Mouse (Mus musculus) stomach, embryonic 14.5 days (tissue): Measurements from ENCODE around the gene Mrps23. TPM values are rescaled to one million over a fixed set of nuclear protein-coding genes. Genes with fewer than 3 reads are reported as not detected.
A peak's percentile ranks its signal among the peaks of the same experiment; 100 is the strongest.

Experiments
- ATAC-seq: fragments of 200-750 bp; cut with Nextera tagmentation; 2 replicates; pipeline ENCODE4 v1.8.0; 2017; ENCODE audit warnings: low read depth, moderate TSS enrichment; ENCODE audit not compliant: insufficient number of reproducible peaks, insufficient read depth, low FRiP score
- H3K27ac ChIP-seq: fragments of 300-500 bp; sonication (generic); 2 replicates; pipeline ENCODE4 v1.5.1; 2014; ENCODE audit warnings: mild to moderate bottlenecking, low read length, moderate library complexity, mixed read lengths
- H3K27me3 ChIP-seq: fragments of 300-500 bp; sonication (generic); 2 replicates; pipeline ENCODE4 v1.6.1; 2014; ENCODE audit warnings: low read length, control low read depth, mixed read lengths; ENCODE audit not compliant: control insufficient read depth, insufficient read depth
- H3K36me3 ChIP-seq: fragments of 300-500 bp; sonication (generic); 2 replicates; pipeline ENCODE4 v1.6.1; 2014; ENCODE audit warnings: mild to moderate bottlenecking, control low read depth, low read length, moderate library complexity, mixed read lengths; ENCODE audit not compliant: control insufficient read depth, insufficient read depth
- H3K4me1 ChIP-seq: fragments of 300-500 bp; sonication (generic); 2 replicates; pipeline ENCODE4 v1.6.1; 2014; ENCODE audit warnings: low read length, control low read depth, mixed read lengths; ENCODE audit not compliant: control insufficient read depth, insufficient read depth
- H3K4me2 ChIP-seq: fragments of 300-500 bp; sonication (generic); replicated peaks from 2 replicates; pipeline ENCODE4 v1.6.1; 2014; ENCODE audit warnings: low read depth, low read length, control low read depth
- H3K4me3 ChIP-seq: fragments of 300-500 bp; sonication (generic); 2 replicates; pipeline ENCODE4 v1.5.1; 2014; ENCODE audit warnings: low read depth, low read length, control low read depth
- H3K9ac ChIP-seq: fragments of 300-500 bp; sonication (generic); replicated peaks from 2 replicates; pipeline ENCODE4 v1.6.1; 2014; ENCODE audit warnings: low read depth, mild to moderate bottlenecking, control low read depth, low read length, moderate library complexity, mixed read lengths
- H3K9me3 ChIP-seq: fragments of 300-500 bp; sonication (generic); 2 replicates; pipeline ENCODE4 v1.6.1; 2016; ENCODE audit warnings: low read depth, low read length, control low read depth; ENCODE audit not compliant: control insufficient read depth
- WGBS: fragments of 180-500 bp; shearing (Covaris S2); extraction: QIAGEN DNeasy Blood & Tissue Kit; methylation state at CpG from one replicate; pipeline ENCODE4 v1.1.7; 2014; 5-methylcytosine and 5-hydroxymethylcytosine counted together
- polyA plus RNA-seq: library from polyadenylated mRNA; unstranded; fragments of >200 nt; fragmentation: Nextera tagmentation; extraction: Ambion mirVana; gene quantifications from 2 replicates; pipeline ENCODE4 v1.2.1, GENCODE M21; 2014

The Mrps23 gene
- polyA plus RNA-seq, 1 experiment from 2014 or later: 58.6 TPM

GRCm38 (mm10) chr11:88227001-88227957 lies 23.1 kb downstream of the Mrps23 start:
- H3K27ac ChIP-seq: no peak overlapping the region
- WGBS: 90% methylated on average over 17 of the region's 17 CpGs
- H3K9ac ChIP-seq: no peak overlapping the region
- no peak overlapping the region for H3K4me3 ChIP-seq
- ATAC-seq: no peak
- H3K4me2 ChIP-seq: no peak overlapping the region
- H3K36me3 ChIP-seq: no peaks in the 10 kb centered on the region
- no peaks in the 10 kb centered on the region for H3K27me3 ChIP-seq
- no peaks in the 10 kb centered on the region for H3K4me1 ChIP-seq
- H3K9me3 ChIP-seq: no peaks in the 10 kb centered on the region

- Histone ChIP-seq H3K4me2 (no peak overlapping the region), H3K36me3 (no peaks in the 10 kb centered on the region), H3K4me1 (peaks cover 2% of the 10 kb centered on the region; the same call in 1 of the 2 replicates), H3K27ac (no peak overlapping the region), H3K27me3 (no peaks in the 10 kb centered on the region), H3K9me3 (no peaks in the 10 kb centered on the region), H3K9ac (no peak overlapping the region), H3K4me3 (no peak overlapping the region)
- WGBS: 86% methylated on average over 4 of the region's 4 CpGs
- ATAC-seq: no peak
Observed at GRCm38 (mm10) chr11:88231213-88231790, 27.1 kb downstream of the Mrps23 start.

GRCm38 (mm10) chr11:88233528-88234427 lies 29.6 kb downstream of the Mrps23 start:
- H3K4me1 ChIP-seq: peaks cover 2% of the 10 kb centered on the region; the same call in 1 of the 2 replicates
- no peak overlapping the region for H3K4me3 ChIP-seq
- ATAC-seq: no peak
- no peaks in the 10 kb centered on the region for H3K36me3 ChIP-seq
- H3K27ac ChIP-seq: peak overlapping the region; percentile 28; the same call in 1 of the 2 replicates
- 49% methylated on average over 17 of the region's 17 CpGs for WGBS
- no peaks in the 10 kb centered on the region for H3K9me3 ChIP-seq
- H3K4me2 ChIP-seq: no peak overlapping the region
- H3K27me3 ChIP-seq: no peaks in the 10 kb centered on the region
- H3K9ac ChIP-seq: no peak overlapping the region

- Histone ChIP-seq H3K9ac (no peak overlapping the region), H3K4me2 (no peak overlapping the region), H3K9me3 (no peaks in the 10 kb centered on the region), H3K27ac (no peak overlapping the region), H3K27me3 (no peaks in the 10 kb centered on the region), H3K4me3 (no peak overlapping the region), H3K36me3 (no peaks in the 10 kb centered on the region), H3K4me1 (peaks cover 2% of the 10 kb centered on the region; the same call in 1 of the 2 replicates)
- 36% methylated on average over 4 of the region's 4 CpGs for WGBS
- no peak for ATAC-seq
Observed at GRCm38 (mm10) chr11:88234789-88235188, 30.6 kb downstream of the Mrps23 start.

- Histone ChIP-seq H3K4me1 (peaks cover 2% of the 10 kb centered on the region; the same call in 1 of the 2 replicates), H3K9me3 (no peaks in the 10 kb centered on the region), H3K27me3 (no peaks in the 10 kb centered on the region), H3K4me3 (no peak overlapping the region), H3K36me3 (no peaks in the 10 kb centered on the region), H3K9ac (no peak overlapping the region), H3K4me2 (peak overlapping the region; percentile 27), H3K27ac (peak overlapping the region; percentile 21; the same call in 1 of the 2 replicates)
- 14% methylated on average over 23 of the region's 23 CpGs for WGBS
- ATAC-seq: no peak
Observed at GRCm38 (mm10) chr11:88235221-88236203, 31.3 kb downstream of the Mrps23 start.

- Histone ChIP-seq H3K9me3 (no peaks in the 10 kb centered on the region), H3K27me3 (no peaks in the 10 kb centered on the region), H3K27ac (no peak overlapping the region), H3K36me3 (no peaks in the 10 kb centered on the region), H3K9ac (no peak overlapping the region), H3K4me3 (no peak overlapping the region), H3K4me1 (peaks cover 4% of the 10 kb centered on the region; the same call in 1 of the 2 replicates), H3K4me2 (no peak overlapping the region)
- ATAC-seq: no peak
- WGBS: 82% methylated on average over 10 of the region's 10 CpGs
Observed at GRCm38 (mm10) chr11:88240275-88240674, 36.1 kb downstream of the Mrps23 start.

GRCm38 (mm10) chr11:88240736-88241353 lies 36.7 kb downstream of the Mrps23 start:
- no peak for ATAC-seq
- H3K9ac ChIP-seq: no peak overlapping the region
- H3K9me3 ChIP-seq: no peaks in the 10 kb centered on the region
- no peak overlapping the region for H3K4me2 ChIP-seq
- H3K27ac ChIP-seq: peak overlapping the region; percentile 3; the same call in 1 of the 2 replicates
- WGBS: 18% methylated on average over 10 of the region's 10 CpGs
- H3K27me3 ChIP-seq: no peaks in the 10 kb centered on the region
- H3K4me3 ChIP-seq: no peak overlapping the region
- no peaks in the 10 kb centered on the region for H3K36me3 ChIP-seq
- H3K4me1 ChIP-seq: peaks cover 4% of the 10 kb centered on the region; the same call in 1 of the 2 replicates
